Comparison of ENCODE assay signal across 15 mouse cellular contexts in genomic region chr14:122479461-122480109, GRCm38 (mm10). TPM values are rescaled to one million over a fixed set of nuclear protein-coding genes. Genes with fewer than 3 reads are reported as not detected.
A peak's percentile ranks its signal among the peaks of the same experiment; 100 is the strongest.
DNase-seq lines count a peak whose midpoint lies in the region; ATAC-seq and TF ChIP-seq lines count a peak whose summit lies in the region.
"Had no signal": no experiment of that assay in that cellular context is flagged by ENCODE, and none has a peak within 500 bp of the region (broad histone marks: within the 10 kb centered on the region; RNA-seq: fewer than 3 reads in every experiment).

No protein-coding gene starts in this region.

- no peak for TF ChIP-seq EP300 in heart, adult 2 months (IDR thresholded peaks at IDR 0.05; ENCODE audit: insufficient read depth, low read depth, low read length)

- ATAC-seq in cerebellum, adult (ENCODE audit: insufficient number of reproducible peaks, low FRiP score, low TSS enrichment) = no peak
- ATAC-seq in embryonic facial prominence, embryonic 14.5 days (ENCODE audit: low read depth) = no peak
- ATAC-seq in hindbrain, embryonic 16.5 days = no peak
- no peak for ATAC-seq in midbrain, postnatal 0 days (ENCODE audit: low FRiP score)

- H3K27me3 ChIP-seq in cerebellum, adult 2 months (ENCODE audit: control insufficient read depth, insufficient read depth, low read length) = no peaks in the 10 kb centered on the region
- H3K27me3 ChIP-seq in embryonic facial prominence, embryonic 14.5 days (replicated peaks; ENCODE audit: control insufficient read depth, insufficient read depth, low read length) = peaks cover 97% of the 10 kb centered on the region
- peaks cover 26% of the 10 kb centered on the region for H3K27me3 ChIP-seq in hindbrain, embryonic 16.5 days (replicated peaks; ENCODE audit: control insufficient read depth, insufficient read depth, low read length)
- peaks cover 36% of the 10 kb centered on the region for H3K27me3 ChIP-seq in midbrain, postnatal 0 days (ENCODE audit: insufficient read depth, low read length)
- H3K27me3 ChIP-seq in heart, adult 2 months (ENCODE audit: control insufficient read depth, insufficient read depth, low read length) = peaks cover 47% of the 10 kb centered on the region

- no peaks in the 10 kb centered on the region for H3K9me3 ChIP-seq in embryonic facial prominence, embryonic 14.5 days (ENCODE audit: control insufficient read depth, low read length)
- H3K9me3 ChIP-seq in hindbrain, embryonic 16.5 days (ENCODE audit: control insufficient read depth, low read length) = no peaks in the 10 kb centered on the region
- no peaks in the 10 kb centered on the region for H3K9me3 ChIP-seq in midbrain, postnatal 0 days (ENCODE audit: low read length)
- H3K9me3 ChIP-seq: limb, embryonic 15.5 days had no signal

- no peaks in the 10 kb centered on the region for H3K4me1 ChIP-seq in cerebellum, adult 2 months (ENCODE audit: control insufficient read depth, insufficient read depth, low read length)
- H3K4me1 ChIP-seq in embryonic facial prominence, embryonic 14.5 days (ENCODE audit: control insufficient read depth, insufficient read depth, low read length) = peaks cover 12% of the 10 kb centered on the region
- peaks cover 5% of the 10 kb centered on the region; the same call in 1 of the 2 replicates for H3K4me1 ChIP-seq in hindbrain, embryonic 16.5 days (ENCODE audit: control insufficient read depth, insufficient read depth, low read depth, low read length)
- no peaks in the 10 kb centered on the region for H3K4me1 ChIP-seq in midbrain, postnatal 0 days (ENCODE audit: insufficient read depth, low read length)
- H3K4me1 ChIP-seq in heart, adult 2 months (ENCODE audit: control insufficient read depth, insufficient read depth, low read length) = no peaks in the 10 kb centered on the region

- TF ChIP-seq POLR2A in cerebellum, adult 2 months (IDR thresholded peaks at IDR 0.05; ENCODE audit: borderline replicate concordance, insufficient read depth, low read length) = no peak
- no peak for TF ChIP-seq POLR2A in heart, adult 2 months (IDR thresholded peaks at IDR 0.05; ENCODE audit: insufficient read depth, low read depth, low read length)

- DNase-seq in cerebellum, adult 2 months = no peak
- DNase-seq in embryonic facial prominence, embryonic 14.5 days (ENCODE audit: low spot score) = no peak
- DNase-seq in midbrain, postnatal 0 days (ENCODE audit: low spot score) = no peak
- DNase-seq in heart, adult 2 months = no peak
- DNase-seq in kidney, postnatal 14 days = no peak
- DNase-seq in urinary bladder, postnatal 4 days (ENCODE audit: low spot score in 2 of 2) = no peak
- DNase-seq: adrenal gland, adult 2 months; kidney, adult 8-10 months; thymus, postnatal 36 days had no signal

- H3K4me3 ChIP-seq in cerebellum, adult 2 months (replicated peaks; ENCODE audit: insufficient read depth, low read depth, low read length) = peak overlapping the region; percentile 98
- peak overlapping the region; percentile 49; the same call in 1 of the 2 replicates for H3K4me3 ChIP-seq in embryonic facial prominence, embryonic 14.5 days (ENCODE audit: low read depth, low read length)
- peak overlapping the region; percentile 57 for H3K4me3 ChIP-seq in hindbrain, embryonic 16.5 days (ENCODE audit: low read length)
- peak overlapping the region; percentile 47 for H3K4me3 ChIP-seq in midbrain, postnatal 0 days (ENCODE audit: low read depth, low read length)
- H3K4me3 ChIP-seq in heart, adult 2 months = no peak overlapping the region

- no peaks in the 10 kb centered on the region for H3K36me3 ChIP-seq in embryonic facial prominence, embryonic 14.5 days (ENCODE audit: control insufficient read depth, insufficient read depth, low read length)
- H3K36me3 ChIP-seq in hindbrain, embryonic 16.5 days (ENCODE audit: control insufficient read depth, insufficient read depth, low read length) = no peaks in the 10 kb centered on the region
- no peaks in the 10 kb centered on the region for H3K36me3 ChIP-seq in midbrain, postnatal 0 days (ENCODE audit: insufficient read depth, low read length)
- no peaks in the 10 kb centered on the region for H3K36me3 ChIP-seq in heart, adult 2 months (ENCODE audit: control insufficient read depth, insufficient read depth, low read length)
- H3K36me3 ChIP-seq: limb, embryonic 15.5 days had no signal

- no peaks in the 10 kb centered on the region for H3K79me2 ChIP-seq in heart, adult 2 months (replicated peaks; ENCODE audit: control insufficient read depth, insufficient read depth, low read length)

- peak overlapping the region; percentile 56; the same call in 1 of the 2 replicates for H3K27ac ChIP-seq in cerebellum, adult 2 months (ENCODE audit: insufficient read depth, low read length)
- H3K27ac ChIP-seq in embryonic facial prominence, embryonic 14.5 days (replicated peaks; ENCODE audit: low read depth, low read length) = no peak overlapping the region
- 0 out of 2 replicates have a peak overlapping the region, but pooled peaks have one; percentile 39 for H3K27ac ChIP-seq in hindbrain, embryonic 16.5 days (ENCODE audit: low read depth, low read length)
- no peak overlapping the region for H3K27ac ChIP-seq in midbrain, postnatal 0 days (ENCODE audit: low read depth, low read length)
- H3K27ac ChIP-seq in heart, adult 2 months = no peak overlapping the region
- H3K27ac ChIP-seq: limb, embryonic 15.5 days had no signal

- TF ChIP-seq CTCF in cerebellum, adult 2 months (IDR thresholded peaks at IDR 0.05; ENCODE audit: borderline replicate concordance, insufficient read depth, low read depth, low read length) = no peak
- TF ChIP-seq CTCF in midbrain, postnatal 0 days (IDR thresholded peaks at IDR 0.05) = no peak
- TF ChIP-seq CTCF in heart, adult 2 months (IDR thresholded peaks at IDR 0.05) = no peak

- WGBS in cerebellum, adult 2 months = 4% methylated on average over 17 of the region's 17 CpGs
- WGBS in embryonic facial prominence, embryonic 14.5 days = 13% methylated on average over 17 of the region's 17 CpGs
- WGBS in hindbrain, embryonic 16.5 days = 15% methylated on average over 17 of the region's 17 CpGs
- 15% methylated on average over 17 of the region's 17 CpGs for WGBS in midbrain, postnatal 0 days
- WGBS in heart, adult 2 months = 31% methylated on average over 17 of the region's 17 CpGs

- H3K9ac ChIP-seq in embryonic facial prominence, embryonic 14.5 days (ENCODE audit: low read depth, low read length) = no peak overlapping the region; the same call in 1 of the 2 replicates
- H3K9ac ChIP-seq in hindbrain, embryonic 16.5 days (ENCODE audit: low read depth, low read length) = peak overlapping the region; percentile 52
- H3K9ac ChIP-seq in midbrain, postnatal 0 days (replicated peaks; ENCODE audit: low read length, poor library complexity, severe bottlenecking) = peak overlapping the region; percentile 33; the same call in 1 of the 2 replicates
- no peak overlapping the region for H3K9ac ChIP-seq in heart, adult 2 months (ENCODE audit: low read depth, low read length)
- H3K9ac ChIP-seq: limb, embryonic 15.5 days had no signal

- peak overlapping the region; percentile 37; the same call in 1 of the 2 replicates for H3K4me2 ChIP-seq in embryonic facial prominence, embryonic 14.5 days (ENCODE audit: low read depth, low read length)
- peak overlapping the region; percentile 37; the same call in 1 of the 2 replicates for H3K4me2 ChIP-seq in hindbrain, embryonic 16.5 days (ENCODE audit: low read length)
- H3K4me2 ChIP-seq in midbrain, postnatal 0 days (ENCODE audit: low read depth, low read length, poor library complexity, severe bottlenecking) = peak overlapping the region; percentile 13; the same call in 1 of the 2 replicates

- intact Hi-C loops in heart, adult 2 months (cut with DNase I) = loop anchor here (5.0 kb wide), 1 partner anchor 53 kb away; the partner anchor contains the start of gene Pcca

RNA-seq across cellular contexts. Expression of gene Zic2, which starts 4.3 kb away (rescaled TPM):
- 157 and 186 TPM in 2 replicates for polyA plus RNA-seq in cerebellum, adult 2 months (2012; rRNA removed)
- 1.6 TPM in 2 replicates for polyA plus RNA-seq in embryonic facial prominence, embryonic 14.5 days (2014; fragmentation: Nextera tagmentation; extraction: Ambion mirVana)
- polyA plus RNA-seq in hindbrain, embryonic 16.5 days (2015; fragmentation: Nextera tagmentation; extraction: Ambion mirVana) = 7.3 and 7.8 TPM in 2 replicates
- 69.2 and 106 TPM in 2 replicates for total RNA-seq in midbrain, postnatal 0 days (2014; rRNA removed)
- polyA plus RNA-seq in midbrain, postnatal 0 days (2015; fragmentation: Nextera tagmentation; extraction: Ambion mirVana) = 6.9 and 13.9 TPM in 2 replicates
- not detected for total RNA-seq in heart, adult 2 months (2021)
- 0.31 TPM in 1 of 2 replicates, not detected in the other for polyA plus RNA-seq in heart, adult 2 months (2012; rRNA removed)
- total RNA-seq: adrenal gland, adult 2 months; MEL had no signal
- polyA plus RNA-seq: heart, embryonic 14.5 days had no signal

RNA-seq across cellular contexts. Expression of gene Gm10837, which starts 10.8 kb away (rescaled TPM):
- polyA plus RNA-seq in cerebellum, adult 2 months (2012; rRNA removed) = 2.7 TPM in 2 replicates
- polyA plus RNA-seq in embryonic facial prominence, embryonic 14.5 days (2014; fragmentation: Nextera tagmentation; extraction: Ambion mirVana) = 0.14 TPM in 1 of 2 replicates, not detected in the other
- polyA plus RNA-seq in hindbrain, embryonic 16.5 days (2015; fragmentation: Nextera tagmentation; extraction: Ambion mirVana) = 0.80 and 0.84 TPM in 2 replicates
- 0.19 and 0.38 TPM in 2 replicates for total RNA-seq in midbrain, postnatal 0 days (2014; rRNA removed)
- polyA plus RNA-seq in midbrain, postnatal 0 days (2015; fragmentation: Nextera tagmentation; extraction: Ambion mirVana) = 0.21 and 0.32 TPM in 2 replicates
- total RNA-seq in heart, adult 2 months (2021) = not detected
- polyA plus RNA-seq in heart, adult 2 months (2012; rRNA removed) = not detected in 2 replicates
- total RNA-seq: adrenal gland, adult 2 months; MEL had no signal
- polyA plus RNA-seq: adrenal gland, adult 2 months; frontal cortex, adult 2 months; heart, embryonic 14.5 days; limb, embryonic 15.5 days had no signal

RNA-seq across cellular contexts. Expression of gene Zic5, which starts 14.1 kb away (rescaled TPM):
- 27.5 and 30.4 TPM in 2 replicates for polyA plus RNA-seq in cerebellum, adult 2 months (2012; rRNA removed)
- 1.9 and 2.1 TPM in 2 replicates for polyA plus RNA-seq in embryonic facial prominence, embryonic 14.5 days (2014; fragmentation: Nextera tagmentation; extraction: Ambion mirVana)
- polyA plus RNA-seq in hindbrain, embryonic 16.5 days (2015; fragmentation: Nextera tagmentation; extraction: Ambion mirVana) = 14.9 and 15.2 TPM in 2 replicates
- 10.7 and 24.8 TPM in 2 replicates for total RNA-seq in midbrain, postnatal 0 days (2014; rRNA removed)
- 4.4 and 8.8 TPM in 2 replicates for polyA plus RNA-seq in midbrain, postnatal 0 days (2015; fragmentation: Nextera tagmentation; extraction: Ambion mirVana)
- not detected for total RNA-seq in heart, adult 2 months (2021)
- polyA plus RNA-seq in heart, adult 2 months (2012; rRNA removed) = not detected in 2 replicates
- total RNA-seq: adrenal gland, adult 2 months had no signal

RNA-seq across cellular contexts. Expression of gene Gm5089, which starts 28.7 kb away (rescaled TPM):
- 0.49 TPM in 2 replicates for polyA plus RNA-seq in cerebellum, adult 2 months (2012; rRNA removed)
- not detected in 2 replicates for polyA plus RNA-seq in embryonic facial prominence, embryonic 14.5 days (2014; fragmentation: Nextera tagmentation; extraction: Ambion mirVana)
- 1.8 and 2.1 TPM in 2 replicates for polyA plus RNA-seq in hindbrain, embryonic 16.5 days (2015; fragmentation: Nextera tagmentation; extraction: Ambion mirVana)
- total RNA-seq in midbrain, postnatal 0 days (2014; rRNA removed) = 1.9 TPM in 1 of 2 replicates, not detected in the other
- polyA plus RNA-seq in midbrain, postnatal 0 days (2015; fragmentation: Nextera tagmentation; extraction: Ambion mirVana) = 0.07 TPM in 1 of 2 replicates, not detected in the other
- total RNA-seq in heart, adult 2 months (2021) = not detected
- polyA plus RNA-seq in heart, adult 2 months (2012; rRNA removed) = not detected in 2 replicates
- total RNA-seq: adrenal gland, adult 2 months; MEL had no signal
- polyA plus RNA-seq: adrenal gland, adult 2 months; heart, embryonic 14.5 days had no signal

RNA-seq across cellular contexts. Expression of gene Pcca, which starts 54.5 kb away (rescaled TPM):
- 68.3 and 84.5 TPM in 2 replicates for polyA plus RNA-seq in cerebellum, adult 2 months (2012; rRNA removed)
- 23.1 and 23.2 TPM in 2 replicates for polyA plus RNA-seq in embryonic facial prominence, embryonic 14.5 days (2014; fragmentation: Nextera tagmentation; extraction: Ambion mirVana)
- polyA plus RNA-seq in hindbrain, embryonic 16.5 days (2015; fragmentation: Nextera tagmentation; extraction: Ambion mirVana) = 31.1 and 33.3 TPM in 2 replicates
- 9.2 and 16.7 TPM in 2 replicates for total RNA-seq in midbrain, postnatal 0 days (2014; rRNA removed)
- polyA plus RNA-seq in midbrain, postnatal 0 days (2015; fragmentation: Nextera tagmentation; extraction: Ambion mirVana) = 22.1 and 27.2 TPM in 2 replicates
- total RNA-seq in heart, adult 2 months (2021) = 100 to 1,000 TPM in 1 of 2 experiments, 10 to 100 TPM in 1; 86.0 to 102 TPM
- 38.6 and 68.0 TPM in 2 replicates for polyA plus RNA-seq in heart, adult 2 months (2012; rRNA removed)

Comparison
In these comparisons a context has a peak if more than half of its experiments do, and no peak if none do; other contexts are left out.
1. H3K27ac ChIP-seq: peak in cerebellum, adult 2 months (single experiment) and hindbrain, embryonic 16.5 days (single experiment); none in embryonic facial prominence, embryonic 14.5 days (single experiment), midbrain, postnatal 0 days (single experiment) and heart, adult 2 months (single experiment).
2. H3K9ac ChIP-seq: peak in hindbrain, embryonic 16.5 days (single experiment) and midbrain, postnatal 0 days (single experiment); none in embryonic facial prominence, embryonic 14.5 days (single experiment) and heart, adult 2 months (single experiment).
3. RNA of gene Zic2, which starts 4.3 kb away (polyA plus RNA-seq): 157 to 186 TPM in cerebellum, adult 2 months; 6.9 to 13.9 TPM in midbrain, postnatal 0 days, 7.3 to 7.8 TPM in hindbrain, embryonic 16.5 days, 1.6 TPM in embryonic facial prominence, embryonic 14.5 days and 0.31 TPM in heart, adult 2 months; every median in the first group is over 10 times any median in the second.
4. Peak in every context shown above with its lines, with median percentiles within 50 percentile points of each other: H3K4me2 ChIP-seq.